Mouse (Mus musculus) neural tube, embryonic 13.5 days (tissue): ENCODE data around the gene Vpreb2. TPM values are rescaled to one million over a fixed set of nuclear protein-coding genes. Genes with fewer than 3 reads are reported as not detected.
"Not testable (repeated sequence)": the region's sequence is repeated elsewhere in the genome, so short reads cannot be mapped to it uniquely, and the experiment has no call there.

ENCODE experiments used
- ATAC-seq: fragments of 200-750 bp; cut with Nextera tagmentation; 2 replicates; pipeline ENCODE4 v1.8.0; 2017; ENCODE audit warnings: low read depth, mild to moderate bottlenecking, moderate TSS enrichment, moderate library complexity
- H3K27ac ChIP-seq: fragments of 300-500 bp; sonication (generic); replicated peaks from 2 replicates; pipeline ENCODE4 v1.5.1; 2015; ENCODE audit warnings: moderate library complexity, mild to moderate bottlenecking, inconsistent platforms
- H3K27me3 ChIP-seq: fragments of 300-500 bp; sonication (generic); 2 replicates; pipeline ENCODE4 v1.6.1; 2015; ENCODE audit warnings: mild to moderate bottlenecking, inconsistent platforms
- H3K36me3 ChIP-seq: fragments of 300-500 bp; sonication (generic); 2 replicates; pipeline ENCODE4 v1.6.1; 2015; ENCODE audit warnings: mild to moderate bottlenecking, inconsistent platforms
- H3K4me1 ChIP-seq: fragments of 300-500 bp; sonication (generic); replicated peaks from 2 replicates; pipeline ENCODE4 v1.6.1; 2015; ENCODE audit warnings: inconsistent platforms
- H3K4me2 ChIP-seq: fragments of 300-500 bp; sonication (generic); 2 replicates; pipeline ENCODE4 v1.6.1; 2015; ENCODE audit warnings: inconsistent platforms, mild to moderate bottlenecking, moderate library complexity
- H3K4me3 ChIP-seq: fragments of 300-500 bp; sonication (generic); 2 replicates; pipeline ENCODE4 v1.5.1; 2015; ENCODE audit warnings: mild to moderate bottlenecking, inconsistent platforms
- H3K9ac ChIP-seq: fragments of 300-500 bp; sonication (generic); 2 replicates; pipeline ENCODE4 v1.6.1; 2015; ENCODE audit warnings: moderate library complexity, mild to moderate bottlenecking, inconsistent platforms
- H3K9me3 ChIP-seq: fragments of 300-500 bp; sonication (generic); 2 replicates; pipeline ENCODE4 v1.6.1; 2016; ENCODE audit warnings: inconsistent platforms
- WGBS: fragments of 180-500 bp; shearing (Covaris S2); methylation state at CpG from one replicate; pipeline ENCODE4 v1.1.7; 2015; 5-methylcytosine and 5-hydroxymethylcytosine counted together
- polyA plus RNA-seq: library from polyadenylated mRNA; unstranded; fragments of >200 nt; fragmentation: Nextera tagmentation; extraction: Ambion mirVana; gene quantifications from 2 replicates; pipeline ENCODE4 v1.2.1, GENCODE M21; 2015

The Vpreb2 gene
- polyA plus RNA-seq, 1 experiment from 2014 or later = not detected

DNA sequence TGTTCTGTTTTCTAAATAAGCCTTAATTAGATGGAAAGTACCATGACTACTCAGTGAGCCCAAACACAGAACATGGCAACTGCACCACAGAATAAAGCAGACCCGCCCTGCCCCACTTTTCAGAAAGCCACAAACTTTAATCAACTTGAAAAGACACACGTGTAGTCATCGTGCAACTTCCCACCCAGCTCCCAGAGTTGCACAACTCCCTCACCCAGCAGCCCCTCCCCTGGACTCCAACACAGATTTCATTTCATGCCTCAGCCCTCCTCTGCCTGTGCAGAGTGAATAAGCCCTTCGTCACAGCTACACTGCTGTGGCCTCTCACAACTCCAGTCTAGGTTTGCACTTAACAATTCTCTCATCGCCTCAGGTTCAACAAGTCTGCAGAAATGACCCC is 24.4 kb downstream of the Vpreb2 start:
- Histone ChIP-seq H3K27me3 (no peaks in the 10 kb centered on the region), H3K9me3 (no peaks in the 10 kb centered on the region), H3K4me1 (no peaks in the 10 kb centered on the region), H3K27ac (no peak overlapping the region), H3K36me3 (no peaks in the 10 kb centered on the region), H3K9ac (no peak overlapping the region), H3K4me3 (no peak overlapping the region), H3K4me2 (no peak overlapping the region)
- ATAC-seq = no peak
- 64% methylated on average over 5 of the region's 5 CpGs for WGBS

DNA sequence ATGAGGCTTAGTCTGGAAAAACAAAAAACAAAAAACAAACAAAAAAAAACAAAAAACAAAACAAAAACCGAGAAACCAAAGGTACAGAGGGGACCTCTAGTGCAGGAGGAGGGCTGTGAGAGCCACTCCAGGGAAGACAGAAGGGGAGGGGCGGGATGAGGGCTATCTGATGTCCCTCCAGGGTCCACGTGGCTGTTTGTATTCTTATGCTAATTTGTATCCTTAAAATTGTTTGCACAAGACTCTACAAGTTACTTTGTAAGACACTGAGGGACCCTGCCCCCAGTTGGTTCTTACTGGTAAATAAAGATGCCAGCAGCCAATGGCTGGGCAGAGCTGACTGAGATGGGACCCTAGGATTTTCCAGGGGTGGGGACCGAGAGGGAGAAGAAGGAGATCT is 26.9 kb downstream of the Vpreb2 start:
- no peak overlapping the region for H3K4me2 ChIP-seq
- no peak overlapping the region for H3K9ac ChIP-seq
- H3K27me3 ChIP-seq = no peaks in the 10 kb centered on the region
- H3K9me3 ChIP-seq = no peaks in the 10 kb centered on the region
- no peak overlapping the region for H3K4me3 ChIP-seq
- no peaks in the 10 kb centered on the region for H3K4me1 ChIP-seq
- no peak overlapping the region for H3K27ac ChIP-seq
- no peaks in the 10 kb centered on the region for H3K36me3 ChIP-seq
- ATAC-seq = no peak
- 47% methylated on average over 4 of the region's 4 CpGs for WGBS

DNA sequence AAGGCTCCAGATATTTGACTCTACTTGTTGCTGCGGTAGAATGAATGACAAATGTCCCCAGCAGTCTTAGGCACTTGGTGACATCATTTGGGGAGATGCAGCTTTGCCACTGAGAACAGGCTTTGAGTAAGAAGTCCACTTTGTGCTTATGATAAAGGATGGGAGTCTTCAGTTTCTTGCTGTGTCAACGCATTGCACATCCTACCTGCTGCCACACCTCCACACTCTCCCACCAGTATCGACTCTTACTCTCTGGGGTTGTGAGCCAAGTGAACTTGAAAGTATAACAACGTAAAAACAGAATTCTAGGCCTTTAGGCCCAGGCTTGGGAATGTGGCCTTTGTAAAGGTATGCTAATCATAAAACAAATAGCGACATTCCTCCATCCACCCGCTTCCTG is 30.9 kb downstream of the Vpreb2 start:
- Histone ChIP-seq H3K27ac (no peak overlapping the region), H3K9ac (no peak overlapping the region), H3K4me1 (no peaks in the 10 kb centered on the region), H3K4me2 (no peak overlapping the region), H3K27me3 (no peaks in the 10 kb centered on the region), H3K9me3 (no peaks in the 10 kb centered on the region), H3K4me3 (no peak overlapping the region), H3K36me3 (no peaks in the 10 kb centered on the region)
- 68% methylated on average over 6 of the region's 6 CpGs for WGBS
- no peak for ATAC-seq

DNA sequence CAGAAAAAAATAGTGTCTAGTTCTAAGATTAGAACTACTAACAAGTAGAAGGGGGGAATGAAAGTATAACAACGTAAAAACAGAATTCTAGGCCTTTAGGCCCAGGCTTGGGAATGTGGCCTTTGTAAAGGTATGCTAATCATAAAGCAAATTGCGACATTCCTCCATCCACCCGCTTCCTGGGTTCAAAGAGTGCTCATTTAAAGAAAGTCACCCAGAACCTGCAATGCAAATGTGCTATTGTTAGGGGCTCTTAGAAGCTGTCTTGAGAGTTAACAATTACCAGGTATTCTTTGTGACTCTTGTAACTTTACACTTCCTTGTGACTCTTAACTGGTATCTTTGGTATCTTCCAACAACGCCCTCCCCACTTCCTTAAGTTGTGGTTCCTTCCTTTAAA is 36.3 kb downstream of the Vpreb2 start:
- ATAC-seq, H3K4me1 ChIP-seq, H3K36me3 ChIP-seq, H3K27ac ChIP-seq, H3K9me3 ChIP-seq, H3K27me3 ChIP-seq, H3K4me3 ChIP-seq, H3K4me2 ChIP-seq, H3K9ac ChIP-seq: not testable (repeated sequence)
- WGBS = 64% methylated on average over 4 of the region's 4 CpGs

DNA sequence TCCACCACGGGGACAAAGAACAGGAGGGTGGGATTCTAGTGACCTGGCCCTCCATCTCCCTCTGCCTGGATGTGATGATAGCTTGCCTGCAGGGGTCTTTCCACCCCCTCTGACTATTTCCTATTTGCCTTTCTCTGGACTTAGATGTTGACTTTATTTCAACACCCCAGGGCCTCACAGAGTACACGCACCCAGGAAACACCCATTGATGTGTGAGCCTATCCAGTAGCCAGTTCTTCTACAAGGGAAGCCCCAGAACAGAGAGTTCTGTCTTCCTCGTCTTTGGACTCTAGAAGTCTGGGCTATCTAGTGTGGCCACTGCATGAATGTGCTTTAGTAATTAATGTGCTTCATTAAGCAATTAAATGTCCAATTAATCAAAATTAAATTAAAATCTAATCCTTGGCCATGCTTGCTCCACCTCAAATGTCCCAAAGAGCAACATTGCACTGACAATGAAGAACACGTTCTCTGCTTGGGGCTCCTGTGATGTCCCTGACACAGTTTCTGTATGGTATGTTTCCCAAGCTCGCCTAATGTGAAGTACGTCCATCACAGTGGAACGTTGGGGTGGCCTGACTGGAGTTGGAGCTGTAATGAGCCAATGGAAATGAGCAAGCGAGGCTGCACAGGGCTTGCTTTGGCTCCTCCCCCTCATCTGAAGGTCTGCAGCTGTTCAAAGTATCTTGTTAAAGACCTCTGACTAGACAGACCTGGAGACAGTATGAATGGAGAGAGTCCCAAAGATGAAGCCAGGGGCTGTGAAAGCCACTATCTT is 42.7 kb downstream of the Vpreb2 start:
- no peaks in the 10 kb centered on the region for H3K4me1 ChIP-seq
- H3K9ac ChIP-seq = no peak overlapping the region
- 73% methylated on average over 8 of the region's 8 CpGs for WGBS

DNA sequence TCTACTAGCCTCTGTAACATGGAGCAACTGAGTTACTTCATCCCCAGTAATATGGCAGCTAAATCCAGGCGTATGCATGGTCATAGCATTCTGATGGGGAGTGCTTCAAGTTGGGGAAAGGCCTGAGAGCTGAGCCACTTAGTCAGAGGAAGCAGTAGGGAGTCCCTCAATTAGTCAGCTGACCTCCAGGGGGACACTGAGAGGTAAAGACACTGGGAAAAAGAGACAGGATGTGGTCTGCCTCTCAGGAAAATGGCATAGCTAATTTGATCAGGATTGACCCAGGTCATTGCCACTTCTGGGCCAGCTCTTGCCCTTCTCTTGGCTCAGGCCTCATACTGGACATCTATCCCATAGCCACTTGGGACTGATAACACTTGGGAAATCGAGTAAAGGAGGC is 47.1 kb downstream of the Vpreb2 start:
- 71% methylated on average over 2 of the region's 2 CpGs for WGBS
- H3K27me3 ChIP-seq = no peaks in the 10 kb centered on the region
- no peaks in the 10 kb centered on the region for H3K36me3 ChIP-seq
- no peak overlapping the region for H3K4me2 ChIP-seq
- no peaks in the 10 kb centered on the region for H3K4me1 ChIP-seq
- H3K9me3 ChIP-seq = no peaks in the 10 kb centered on the region
- no peak overlapping the region for H3K27ac ChIP-seq
- no peak overlapping the region for H3K9ac ChIP-seq
- no peak overlapping the region for H3K4me3 ChIP-seq
- ATAC-seq = no peak

More for the DNA sequence above, 42.7 kb downstream of the Vpreb2 start:
- Histone ChIP-seq H3K27me3 (no peaks in the 10 kb centered on the region), H3K9me3 (no peaks in the 10 kb centered on the region), H3K27ac (no peak overlapping the region), H3K4me3 (no peak overlapping the region), H3K36me3 (no peaks in the 10 kb centered on the region), H3K4me2 (no peak overlapping the region)
- no peak for ATAC-seq

Other genes starting within 250 kb of the Vpreb2 start
- gene Med15, start 247.5 kb upstream of the Vpreb2 start, polyA plus RNA-seq = 46.6 and 56.0 TPM in 2 replicates
- gene Klhl22, start 220.8 kb upstream of the Vpreb2 start, polyA plus RNA-seq = 76.2 and 77.1 TPM in 2 replicates
- 3.4 and 3.7 TPM in 2 replicates for gene Scarf2, start 183.1 kb upstream of the Vpreb2 start, polyA plus RNA-seq
- 1.7 and 1.9 TPM in 2 replicates for gene B830017H08Rik, start 147.3 kb upstream of the Vpreb2 start, polyA plus RNA-seq
- gene Car15, start 142.1 kb upstream of the Vpreb2 start, polyA plus RNA-seq = 3.2 and 5.8 TPM in 2 replicates
- 0.47 and 0.49 TPM in 2 replicates for gene Gm20518, start 88.8 kb upstream of the Vpreb2 start, polyA plus RNA-seq
- gene Tssk1, start 86.2 kb upstream of the Vpreb2 start, polyA plus RNA-seq = 0.07 and 0.10 TPM in 2 replicates
- 86.3 and 89.6 TPM in 2 replicates for gene Dgcr2, start 81.9 kb upstream of the Vpreb2 start, polyA plus RNA-seq
- not detected in 2 replicates for gene Tssk2, start 81.8 kb upstream of the Vpreb2 start, polyA plus RNA-seq
- 43.9 and 48.2 TPM in 2 replicates for gene Ess2, start 69.1 kb upstream of the Vpreb2 start, polyA plus RNA-seq
- gene Gsc2, start 65.4 kb upstream of the Vpreb2 start, polyA plus RNA-seq = not detected in 2 replicates
- gene Slc25a1, start 52.2 kb upstream of the Vpreb2 start, polyA plus RNA-seq = 163 and 169 TPM in 2 replicates
- gene Dgcr6, start 72.4 kb downstream of the Vpreb2 start, polyA plus RNA-seq = 170 and 172 TPM in 2 replicates
- gene Prodh, start 109.8 kb downstream of the Vpreb2 start, polyA plus RNA-seq = 3.2 and 4.7 TPM in 2 replicates
- gene Rtn4r, start 147.2 kb downstream of the Vpreb2 start, polyA plus RNA-seq = 19.6 and 23.9 TPM in 2 replicates
- gene Ccdc188, start 237.5 kb downstream of the Vpreb2 start, polyA plus RNA-seq = not detected in 2 replicates